Mouse (Mus musculus) cerebellum, adult (tissue): ENCODE data around the gene Tpk1.

ENCODE experiments used
- ATAC-seq: cut with Nextera tagmentation; 2 replicates; pipeline ENCODE4 v1.9.2; 2017; ENCODE audit warnings: mild to moderate bottlenecking, moderate library complexity, mixed read lengths; ENCODE audit not compliant: insufficient number of reproducible peaks, low FRiP score, low TSS enrichment

Gene Tpk1

DNA sequence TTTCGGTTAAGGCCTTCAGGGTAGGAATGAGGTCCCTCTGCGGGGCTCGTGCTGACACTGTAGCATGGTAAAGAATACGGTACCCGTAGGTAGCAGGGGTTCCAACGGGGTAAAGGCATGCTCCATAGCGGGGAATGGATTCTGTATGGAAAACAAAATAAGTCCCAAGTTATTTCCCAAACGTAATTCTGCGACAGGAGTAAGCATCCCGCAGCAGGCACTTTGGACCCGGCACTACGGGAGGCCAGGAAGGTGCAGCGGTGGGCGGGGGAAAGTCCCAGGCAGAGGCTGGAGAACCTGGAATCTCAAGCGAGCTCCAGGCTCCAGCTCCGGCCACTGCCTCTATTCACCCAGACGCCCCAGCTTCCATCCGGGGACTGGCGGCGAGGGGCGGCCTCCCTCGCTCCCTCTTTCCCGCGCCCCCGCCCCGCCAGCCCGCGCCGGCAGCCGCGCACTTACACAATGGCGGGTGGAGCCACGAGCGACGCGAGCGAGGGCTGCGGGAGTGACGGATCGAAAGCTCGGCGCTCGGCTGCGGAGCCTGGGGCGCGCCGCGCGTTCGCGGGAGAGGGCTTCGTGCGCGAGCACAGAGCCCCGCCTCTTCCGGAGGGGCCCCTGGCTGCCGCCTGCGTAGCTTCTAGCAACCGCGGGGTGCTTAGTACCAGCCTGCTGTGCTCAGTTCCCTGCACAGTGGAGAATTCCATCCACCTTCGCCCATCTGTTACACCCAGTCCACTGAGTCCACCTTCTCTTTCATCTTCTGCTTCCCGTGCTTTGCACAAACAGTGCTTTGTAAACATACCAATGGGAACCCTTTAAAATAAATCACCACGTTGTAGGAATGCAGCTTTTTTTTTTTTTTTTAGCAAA is at the start of gene Tpk1:
Gene Tpk1 (minus strand): TSS at position 602 of the 870 bp plus-strand sequence.
- ATAC-seq, result peak; percentile 91

DNA sequence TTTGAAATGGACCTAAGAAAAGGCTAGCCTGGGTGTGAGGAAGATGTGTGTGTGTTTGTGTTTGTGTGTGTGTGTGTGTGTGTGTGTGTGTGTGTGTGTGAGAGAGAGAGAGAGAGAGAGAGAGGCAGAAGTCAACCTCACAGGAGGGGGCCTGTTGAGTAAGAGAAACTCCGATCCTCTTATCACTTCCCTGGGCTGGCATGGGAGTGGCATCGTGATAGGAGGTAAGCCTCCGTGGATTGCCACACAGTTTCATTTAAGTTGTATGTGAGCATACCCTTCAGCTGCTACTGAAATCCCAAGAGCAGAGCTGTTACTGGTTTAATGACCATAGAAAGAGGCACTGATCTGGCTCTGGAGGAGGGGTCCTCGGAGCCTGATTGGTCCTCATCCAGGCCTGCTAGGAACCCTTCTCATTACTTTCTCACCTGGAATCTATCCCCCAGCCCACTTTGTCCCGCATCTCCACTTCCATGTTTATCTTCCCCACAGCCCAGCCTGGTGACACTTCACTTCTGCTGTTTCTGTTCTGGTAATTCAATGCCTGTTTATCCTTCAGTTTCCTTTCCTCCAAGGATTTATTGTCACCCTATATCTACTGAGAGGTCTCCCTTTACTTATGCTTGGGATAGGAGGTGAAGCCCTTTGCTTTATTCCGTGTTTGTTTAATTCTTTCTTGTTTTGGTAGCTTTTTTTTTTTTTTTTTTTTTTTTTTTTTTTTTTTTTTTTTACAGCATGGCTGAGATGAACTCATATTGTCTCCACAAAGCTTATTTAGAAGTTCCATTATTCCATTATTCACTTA is 36.9 kb upstream of the Tpk1 start:
- ATAC-seq, result no peak

DNA sequence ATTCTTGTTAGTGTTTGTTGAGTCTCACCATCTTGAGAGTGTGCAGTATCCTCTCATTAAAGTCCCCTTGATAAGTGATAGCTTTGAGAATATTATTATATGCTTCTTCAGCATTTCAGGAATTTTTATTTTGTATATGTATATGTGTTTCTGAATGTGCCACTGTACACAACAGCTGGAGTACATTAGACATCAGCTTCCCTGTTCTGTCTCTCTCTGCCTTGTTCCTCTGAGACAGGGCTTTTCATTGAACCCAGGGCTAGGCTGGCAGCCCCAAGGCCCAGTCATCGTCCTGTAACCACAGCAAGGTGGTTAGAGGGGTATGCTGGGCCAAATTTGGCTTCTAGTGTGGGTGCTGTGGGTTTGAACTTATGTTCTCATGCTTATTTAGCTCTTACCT is 25.8 kb upstream of the Tpk1 start:
- no peak for ATAC-seq

DNA sequence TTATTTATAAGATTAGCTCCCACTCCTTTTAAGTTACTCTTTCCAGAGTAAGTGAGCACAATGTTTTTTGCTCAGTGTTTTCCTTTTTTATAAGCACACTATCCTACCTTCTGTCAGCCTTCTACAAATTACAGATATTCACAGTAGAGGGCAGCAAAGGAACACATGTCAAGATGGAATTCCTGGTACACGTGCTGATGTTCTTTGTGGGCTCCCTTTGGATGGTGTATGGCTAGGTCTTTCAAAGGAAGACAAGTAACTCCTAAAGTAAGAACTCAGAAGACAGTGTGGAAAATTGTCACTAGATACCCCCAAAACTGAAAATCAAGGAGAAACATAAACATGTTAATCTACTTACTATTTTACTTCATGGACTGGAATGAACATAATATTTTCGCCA is 19.9 kb upstream of the Tpk1 start:
- ATAC-seq, result peak; percentile 76; the same call in 1 of the 2 replicates

DNA sequence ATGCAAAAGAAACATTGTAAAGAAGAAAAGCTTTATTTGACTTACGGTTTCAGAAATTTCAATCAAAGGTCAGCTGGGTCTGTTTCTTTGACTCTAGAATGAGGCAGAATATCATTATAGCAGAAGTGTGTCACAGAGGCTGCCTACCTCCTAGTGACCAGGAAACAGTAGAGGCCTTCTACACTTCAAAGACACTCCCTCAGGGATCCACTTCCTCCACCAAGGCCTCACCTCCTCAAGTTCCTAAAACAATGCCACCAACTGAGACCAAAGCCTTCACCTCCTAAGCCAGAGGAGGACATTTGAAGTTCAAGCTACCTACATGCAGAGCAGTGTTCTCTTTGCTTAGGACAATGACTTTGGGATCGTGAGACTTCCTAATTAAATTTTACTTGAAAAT is 16.5 kb upstream of the Tpk1 start:
- no peak for ATAC-seq

DNA sequence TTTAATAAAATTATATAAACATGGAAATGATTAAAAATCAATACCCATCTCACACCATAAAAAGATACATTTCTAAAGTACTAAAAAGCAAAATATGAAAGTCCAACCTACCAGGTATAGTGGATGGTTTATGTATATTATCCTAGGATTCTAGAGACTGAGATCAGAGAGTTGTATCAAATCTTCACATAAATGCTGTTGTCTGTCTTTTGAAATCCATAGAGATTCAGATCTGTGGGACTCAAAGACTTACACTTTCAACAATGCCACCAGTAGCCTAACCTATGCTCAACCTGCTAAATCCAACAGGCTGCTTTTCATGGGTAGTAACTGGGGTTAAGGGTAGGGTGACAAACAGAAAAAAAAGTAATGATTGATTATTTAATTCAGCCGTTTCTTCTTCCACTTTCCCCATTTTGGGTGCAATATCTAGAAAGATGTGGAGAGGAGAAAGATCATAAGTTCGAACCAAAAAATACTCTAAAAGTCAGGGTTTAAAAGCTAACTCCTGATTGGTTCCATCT is 12.7 kb upstream of the Tpk1 start:
- ATAC-seq, result no peak

DNA sequence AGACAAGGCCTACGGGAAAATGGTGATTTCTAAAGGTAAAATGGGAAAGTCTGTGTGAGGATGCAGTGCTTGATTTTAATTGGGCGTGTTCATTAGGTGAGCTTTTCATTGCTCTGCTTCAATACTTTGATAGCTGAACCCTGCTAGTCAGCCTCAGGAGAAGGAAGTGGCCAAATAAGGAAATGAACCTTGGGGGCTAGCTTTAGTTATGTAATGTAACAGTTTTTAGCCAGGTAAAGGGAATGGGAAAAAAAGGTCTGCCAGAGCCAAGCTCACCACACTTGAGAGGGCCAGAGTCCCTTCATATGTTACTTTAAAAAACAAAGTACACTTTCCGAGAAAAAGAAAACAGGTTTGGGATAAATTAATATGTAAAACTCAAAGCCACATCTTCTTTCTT is 11.5 kb upstream of the Tpk1 start:
- ATAC-seq, result no peak

DNA sequence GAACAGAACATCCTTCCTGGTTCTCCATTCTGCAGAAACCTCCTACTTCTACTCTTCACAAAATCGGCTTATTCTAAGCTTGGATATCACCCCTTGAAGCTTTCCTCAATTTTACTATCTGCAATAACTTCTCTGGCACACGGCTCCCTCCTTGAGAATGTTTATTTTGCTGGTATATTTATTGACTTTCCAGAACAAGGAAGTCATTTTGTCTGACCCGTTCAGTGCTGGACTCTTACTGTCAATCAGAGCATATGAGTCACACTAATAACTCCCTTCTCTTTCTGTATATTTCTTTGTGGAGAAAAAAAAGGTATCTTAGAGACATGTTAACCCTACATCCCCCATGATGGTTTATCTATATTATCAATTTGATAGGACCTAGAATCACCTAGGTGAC is 10.1 kb upstream of the Tpk1 start:
- no peak for ATAC-seq

DNA sequence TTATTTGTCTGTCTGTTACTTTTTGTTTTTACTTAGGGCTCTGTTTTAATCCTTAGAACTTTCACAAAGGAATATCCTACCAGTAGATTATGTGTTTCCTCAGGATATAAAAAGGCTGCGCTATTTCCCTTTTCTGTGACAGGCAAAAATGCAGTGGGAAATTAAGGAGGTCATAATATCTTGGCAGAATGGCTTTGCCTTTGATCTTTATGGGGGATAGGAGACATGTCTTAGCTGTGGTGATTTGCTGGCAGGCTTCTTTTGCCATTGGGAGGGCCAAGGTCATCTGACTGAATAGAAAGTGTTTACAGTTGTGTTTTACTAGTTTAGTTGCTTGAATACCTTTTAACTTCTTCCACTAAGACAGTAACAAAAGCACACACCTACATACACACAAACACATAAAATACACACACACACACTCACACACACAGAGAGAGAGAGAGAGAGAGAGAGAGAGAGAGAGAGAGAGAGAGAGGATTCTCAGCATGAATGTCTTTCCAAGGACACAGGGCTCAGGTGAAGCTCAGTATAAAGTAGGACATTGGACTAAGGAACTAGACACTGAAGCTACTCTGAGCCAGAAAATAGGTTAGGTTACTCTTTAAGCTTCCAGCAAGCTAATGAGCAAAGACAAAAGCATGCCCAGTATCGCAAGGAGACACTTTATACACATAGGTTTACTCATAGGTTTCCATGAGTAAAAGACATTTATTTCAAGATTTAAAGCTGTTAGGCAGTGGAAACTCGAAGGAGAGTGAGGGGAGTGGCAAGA is 9.1 kb upstream of the Tpk1 start:
- no peak for ATAC-seq

DNA sequence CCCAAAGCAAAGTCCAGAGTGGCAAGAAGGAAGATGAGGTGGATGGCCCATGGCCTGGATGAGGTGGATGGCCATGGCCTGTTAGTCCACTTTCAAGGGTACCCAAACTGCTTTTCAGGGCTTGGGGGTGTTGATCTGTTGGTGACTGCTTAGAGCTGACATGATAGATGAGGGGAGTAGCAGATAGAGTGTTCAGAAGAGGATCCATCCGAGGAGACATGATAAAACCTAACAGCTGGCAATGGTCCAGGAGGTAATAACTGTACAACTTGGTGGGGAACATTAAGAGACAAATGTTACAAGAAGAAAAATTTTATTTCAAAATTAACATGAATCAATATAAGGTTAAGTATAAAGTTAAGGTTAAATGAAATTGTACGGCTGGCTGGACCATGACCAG is 4.9 kb upstream of the Tpk1 start:
- no peak for ATAC-seq

DNA sequence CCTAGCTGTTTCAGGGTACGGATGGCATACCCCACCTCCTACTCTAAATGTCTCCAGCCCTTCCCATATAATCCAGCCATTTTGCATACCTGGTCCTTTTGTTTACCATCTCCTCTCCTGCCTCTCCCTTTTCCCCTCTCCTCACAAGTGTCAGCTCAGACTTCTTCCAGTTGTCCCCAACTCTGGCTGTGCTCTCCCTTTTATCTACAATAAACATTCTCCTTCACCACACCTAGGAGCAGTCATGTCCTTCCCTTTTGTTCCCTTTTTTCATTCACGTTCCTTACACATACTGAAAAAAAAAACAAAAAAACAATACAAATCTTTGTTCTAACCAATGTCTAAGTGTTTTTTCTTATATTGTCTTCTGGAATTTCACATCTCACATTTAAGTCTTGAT is 1.6 kb upstream of the Tpk1 start:
- ATAC-seq, result no peak

DNA sequence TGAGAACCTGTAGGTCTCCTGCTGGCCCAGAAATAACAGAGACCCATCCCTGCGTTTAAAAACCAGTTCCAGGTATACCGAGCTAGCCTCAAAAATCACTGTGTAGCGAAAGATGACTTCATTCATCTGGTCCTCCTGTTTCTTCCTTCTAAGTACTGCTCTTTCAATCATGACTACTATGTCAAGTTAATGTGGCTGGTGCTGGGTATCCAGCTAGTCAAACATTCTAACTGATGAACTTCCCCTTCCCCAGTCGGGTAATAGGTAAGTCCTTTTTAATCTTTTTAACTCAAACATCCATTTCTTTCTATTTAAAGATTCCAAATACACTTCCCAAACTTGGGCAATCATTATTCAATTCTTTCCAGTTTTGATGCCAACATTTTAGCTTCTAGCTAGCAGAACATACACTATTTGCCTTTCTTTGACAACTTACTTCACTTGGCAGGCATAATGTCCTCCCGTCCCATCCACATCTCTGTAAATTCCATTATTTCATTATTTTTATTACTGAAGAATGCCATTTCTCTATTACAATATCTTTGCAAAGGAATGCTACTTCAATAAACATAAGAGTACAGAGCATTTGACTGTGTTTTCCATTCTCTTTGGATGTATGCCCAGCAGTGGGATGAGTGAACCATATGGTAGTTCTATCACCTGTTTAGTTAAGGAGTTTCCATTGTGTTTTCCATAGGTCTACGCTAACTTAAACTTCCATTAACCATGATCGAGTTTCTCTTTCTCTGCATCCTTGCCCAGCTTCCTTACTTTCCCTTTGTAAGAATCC is 728 bp upstream of the Tpk1 start:
- ATAC-seq, result peak; percentile 33

DNA sequence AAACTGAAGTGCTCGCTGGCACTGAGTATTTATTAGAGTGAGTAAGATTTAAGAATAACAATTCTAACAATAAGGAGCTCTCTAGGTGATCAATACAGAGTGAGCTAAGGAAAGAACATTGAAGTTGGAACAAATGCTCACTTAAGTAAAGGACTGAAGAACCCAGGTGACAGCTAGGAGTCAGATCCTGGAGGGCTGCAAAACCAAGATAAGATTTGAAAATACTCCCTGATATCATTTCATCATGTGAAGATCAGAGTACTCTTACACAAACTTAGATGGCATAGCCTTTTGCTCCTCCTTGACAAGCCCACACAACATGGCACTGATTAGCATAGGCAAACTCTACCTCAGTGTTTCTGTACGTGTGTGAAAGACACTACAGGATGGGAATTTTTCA is 4.3 kb downstream of the Tpk1 start:
- no peak for ATAC-seq

DNA sequence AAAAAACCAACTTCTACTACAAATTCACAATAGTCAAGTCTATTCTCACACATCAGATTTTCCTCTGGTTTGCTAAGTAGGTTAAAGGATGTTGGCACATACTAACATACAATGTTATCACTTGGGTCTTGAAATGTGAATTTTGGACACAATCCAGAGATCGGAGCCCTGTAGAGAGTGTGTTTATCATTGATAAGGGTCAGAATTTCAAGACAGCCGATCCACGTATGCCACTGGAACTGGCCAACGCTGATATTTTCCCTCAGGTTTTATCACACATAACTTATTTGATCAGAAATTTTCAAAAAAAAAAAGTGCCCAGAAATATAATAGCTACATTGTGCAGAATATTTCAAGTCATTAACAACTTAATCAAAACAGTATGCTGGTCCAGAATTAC is 7.8 kb downstream of the Tpk1 start:
- ATAC-seq, result no peak

DNA sequence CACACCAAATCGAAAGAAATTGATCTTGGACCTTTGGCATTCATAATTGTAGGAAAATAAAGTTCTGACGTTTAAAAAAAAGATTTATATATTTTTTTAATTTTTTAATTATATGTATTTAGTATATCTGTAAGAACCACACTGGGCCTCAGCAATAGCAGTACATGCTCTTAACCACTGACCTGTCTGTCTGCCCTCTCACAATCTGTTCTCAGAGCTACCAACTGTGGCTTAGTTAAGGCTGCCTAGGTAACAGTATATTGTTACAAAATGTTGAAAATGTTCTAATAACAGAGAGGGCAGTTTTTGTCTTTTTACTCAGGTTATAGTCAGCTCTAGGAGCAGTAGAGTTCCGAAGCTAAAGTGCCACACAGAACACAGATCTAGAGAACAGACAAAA is 8.2 kb downstream of the Tpk1 start:
- no peak for ATAC-seq

DNA sequence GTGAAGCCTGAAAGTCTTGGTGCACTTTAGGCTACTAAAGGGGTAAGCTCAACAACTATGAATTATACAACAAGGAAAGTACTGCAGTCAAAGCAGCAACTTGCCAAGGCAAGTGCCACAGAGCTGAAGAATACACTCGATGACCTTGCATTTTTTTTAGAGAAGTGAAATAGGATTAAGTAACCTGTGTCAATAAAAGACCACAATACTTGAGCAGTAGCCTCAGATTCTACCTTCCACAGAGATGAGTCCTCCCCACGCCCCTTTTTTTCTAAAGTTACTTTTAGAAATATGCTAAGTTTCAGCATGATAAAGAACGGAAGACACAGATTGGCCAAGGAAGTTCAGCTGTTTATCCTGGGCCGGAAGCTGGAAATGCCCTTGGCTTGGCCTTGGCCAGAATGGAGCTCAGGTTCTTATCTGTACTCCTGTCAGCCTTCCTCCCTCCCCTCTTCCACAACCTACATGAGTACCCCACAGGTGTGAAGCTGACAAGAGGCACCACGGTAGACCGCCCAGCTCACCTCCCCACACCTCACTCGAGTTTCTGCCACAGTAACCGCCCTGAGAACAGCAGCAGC is 11.1 kb downstream of the Tpk1 start:
- no peak for ATAC-seq

DNA sequence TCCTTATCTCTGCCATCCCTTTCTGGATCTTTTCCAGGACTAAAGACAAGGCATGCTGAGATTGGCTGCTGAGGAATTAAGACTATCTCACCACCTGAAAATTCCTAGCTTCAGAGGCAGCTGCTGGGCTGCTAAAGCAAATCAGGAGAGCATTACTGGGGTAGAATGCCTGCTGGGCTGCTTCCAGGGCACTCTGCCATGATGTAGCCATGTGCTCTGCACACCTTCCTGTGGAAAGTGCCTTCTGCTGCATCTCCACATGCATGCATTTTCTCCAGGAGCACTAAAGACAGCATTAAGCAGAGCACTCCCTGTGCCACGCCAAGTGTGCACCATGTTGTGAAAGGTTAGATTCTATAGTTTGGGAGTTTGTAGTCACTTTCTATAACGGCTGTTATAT is 16.6 kb downstream of the Tpk1 start:
- ATAC-seq, result peak; percentile 94

DNA sequence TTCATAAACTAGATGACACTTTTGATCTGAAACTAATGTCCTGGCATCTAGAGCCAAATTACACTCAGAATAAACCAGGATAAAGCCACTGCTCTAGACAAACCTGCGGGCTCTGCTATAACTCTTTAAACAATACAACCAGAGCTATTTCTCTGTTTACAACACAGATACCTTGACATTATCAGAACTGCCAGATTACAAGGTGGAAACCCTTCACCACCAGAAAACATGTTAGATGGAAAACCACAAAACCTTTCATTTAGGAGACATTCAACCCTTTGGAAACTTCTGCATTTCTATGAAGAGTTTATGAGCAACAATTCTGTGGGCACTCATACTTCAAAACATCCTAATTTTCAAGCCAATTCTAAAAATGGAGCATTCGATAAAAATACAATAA is 20.4 kb downstream of the Tpk1 start:
- ATAC-seq, result no peak

DNA sequence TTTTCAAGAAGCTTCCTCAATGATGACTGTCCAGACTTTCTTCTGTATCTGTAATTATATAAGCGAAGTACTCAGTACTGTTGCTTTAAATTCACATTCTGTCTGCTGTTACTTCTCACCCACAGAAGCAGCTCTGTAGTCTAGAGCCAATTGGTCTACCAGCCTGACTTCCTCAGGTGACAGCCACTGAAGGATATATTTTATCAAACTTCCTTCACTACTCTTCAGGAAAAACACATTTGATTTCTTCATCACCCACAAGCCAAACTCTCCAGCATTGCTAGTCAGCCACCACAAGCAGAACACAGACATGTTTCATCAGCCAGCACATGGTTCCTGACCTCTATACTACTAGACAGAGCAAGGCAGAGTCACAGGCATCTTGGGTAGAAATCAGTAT is 21.0 kb downstream of the Tpk1 start:
- ATAC-seq, result no peak

DNA sequence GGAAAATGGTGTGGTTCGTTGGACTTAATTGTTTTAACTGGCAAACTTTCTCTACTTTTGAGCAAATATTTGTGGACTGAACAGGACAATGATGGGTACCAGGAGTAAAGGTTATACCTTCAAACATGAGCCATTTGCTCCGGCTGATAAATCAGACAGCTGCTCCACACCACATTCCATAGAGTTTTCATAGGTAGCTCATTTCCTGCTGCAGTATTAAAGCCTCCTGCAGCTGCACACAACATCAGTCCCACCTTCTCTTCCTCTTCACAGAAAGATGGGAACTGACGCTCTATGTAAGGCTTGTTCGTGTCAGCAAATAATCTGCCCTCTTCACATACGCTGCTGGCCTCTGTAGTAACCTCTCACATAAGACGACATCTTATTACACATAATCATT is 22.4 kb downstream of the Tpk1 start:
- no peak for ATAC-seq
